Mouse (Mus musculus) hindbrain, embryonic 14.5 days (tissue): ENCODE data around the gene Copz2. TPM values are rescaled to one million over a fixed set of nuclear protein-coding genes. Genes with fewer than 3 reads are reported as not detected.

ENCODE experiments used
- ATAC-seq: fragments of 200-750 bp; cut with Nextera tagmentation; 2 replicates; pipeline ENCODE4 v1.8.0; 2017; ENCODE audit warnings: moderate number of reproducible peaks, mild to moderate bottlenecking, moderate TSS enrichment, moderate library complexity; ENCODE audit not compliant: low FRiP score
- DNase-seq: peaks from one replicate; pipeline ENCODE4 v3.0.0-alpha.2; 2015; ENCODE audit warnings: low spot score
- H3K27ac ChIP-seq: fragments of 300-500 bp; sonication (generic); 2 replicates; pipeline ENCODE4 v1.5.1; 2014; ENCODE audit warnings: mild to moderate bottlenecking, moderate library complexity
- H3K27me3 ChIP-seq: fragments of 300-500 bp; sonication (generic); 2 replicates; pipeline ENCODE4 v1.6.1; 2014; ENCODE audit warnings: mild to moderate bottlenecking, low read length, mixed read lengths; ENCODE audit not compliant: control insufficient read depth, insufficient read depth
- H3K36me3 ChIP-seq: fragments of 300-500 bp; sonication (generic); replicated peaks from 2 replicates; pipeline ENCODE4 v1.6.1; 2014; ENCODE audit not compliant: control insufficient read depth, insufficient read depth
- H3K4me1 ChIP-seq: fragments of 300-500 bp; sonication (generic); replicated peaks from 2 replicates; pipeline ENCODE4 v1.6.1; 2014; ENCODE audit warnings: antibody characterized with exemption, low read length, mixed read lengths; ENCODE audit not compliant: control insufficient read depth, insufficient read depth
- H3K4me2 ChIP-seq: fragments of 300-500 bp; sonication (generic); replicated peaks from 2 replicates; pipeline ENCODE4 v1.6.1; 2014; ENCODE audit warnings: mild to moderate bottlenecking, moderate library complexity
- H3K4me3 ChIP-seq: fragments of 300-500 bp; sonication (generic); replicated peaks from 2 replicates; pipeline ENCODE4 v1.5.1; 2014; ENCODE audit warnings: mild to moderate bottlenecking, low read length
- H3K9ac ChIP-seq: fragments of 300-500 bp; sonication (generic); 2 replicates; pipeline ENCODE4 v1.6.1; 2014
- H3K9me3 ChIP-seq: fragments of 300-500 bp; sonication (generic); 2 replicates; pipeline ENCODE4 v1.6.1; 2016; ENCODE audit warnings: low read length; ENCODE audit not compliant: control insufficient read depth
- WGBS: fragments of 180-500 bp; shearing (Covaris S2); extraction: QIAGEN DNeasy Blood & Tissue Kit; methylation state at CpG from one replicate; pipeline ENCODE4 v1.1.7; 2014; 5-methylcytosine and 5-hydroxymethylcytosine counted together
- polyA plus RNA-seq: library from polyadenylated mRNA; unstranded; fragments of >200 nt; fragmentation: Nextera tagmentation; extraction: Ambion mirVana; gene quantifications from 2 replicates; pipeline ENCODE4 v1.2.1, GENCODE M21; 2014

The Copz2 gene
- polyA plus RNA-seq, 1 experiment from 2014 or later = 29.7 TPM

DNA sequence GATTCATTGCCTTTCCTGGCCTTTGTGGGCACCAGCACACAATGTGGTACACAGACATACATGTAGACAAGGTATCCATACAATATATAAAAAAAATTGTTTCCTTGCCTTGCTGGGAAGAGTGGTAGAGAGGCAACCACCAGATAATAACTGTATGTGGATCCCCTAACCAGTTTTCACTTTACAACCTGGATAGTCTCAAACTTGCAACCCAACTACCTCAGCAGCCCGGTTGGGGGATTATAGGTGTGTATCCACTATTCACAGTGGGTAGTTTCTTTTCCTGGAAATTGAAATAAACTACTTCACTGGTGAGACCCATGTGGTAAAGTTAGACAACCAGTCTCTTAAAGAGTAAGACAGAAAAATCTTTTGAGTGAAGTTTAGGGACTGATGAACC lies 33.2 kb upstream of the Copz2 start:
- Histone ChIP-seq H3K27ac (no peak overlapping the region), H3K4me3 (no peak overlapping the region), H3K27me3 (no peaks in the 10 kb centered on the region), H3K4me1 (no peaks in the 10 kb centered on the region), H3K9me3 (no peaks in the 10 kb centered on the region), H3K9ac (no peak overlapping the region), H3K4me2 (no peak overlapping the region), H3K36me3 (peaks cover 99% of the 10 kb centered on the region)
- 97% methylated on average over 1 of the region's 1 CpGs for WGBS
- DNase-seq (no peak), ATAC-seq (no peak)

DNA sequence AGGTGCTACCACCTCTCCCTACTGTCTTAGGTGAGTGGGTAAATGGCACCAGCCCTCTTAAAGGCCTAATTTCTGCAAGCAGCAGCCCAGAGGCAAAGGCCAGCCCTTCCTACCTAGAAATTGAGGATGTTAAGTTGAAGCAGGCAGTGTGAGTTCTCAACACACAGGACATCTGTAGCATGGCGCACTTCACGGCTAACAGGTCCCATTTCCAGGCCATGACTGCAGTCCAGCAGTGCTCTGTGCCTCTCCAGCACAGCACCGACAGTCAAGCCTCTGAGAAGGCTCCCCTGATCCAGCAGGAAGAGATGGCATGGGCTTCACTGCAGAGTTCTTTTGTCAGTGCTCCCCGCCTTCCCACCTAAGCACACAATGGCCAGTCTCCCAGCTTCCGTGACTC lies 32.7 kb upstream of the Copz2 start:
- 65% methylated on average over 5 of the region's 5 CpGs for WGBS
- no peak for DNase-seq
- H3K27ac ChIP-seq = no peak overlapping the region

DNA sequence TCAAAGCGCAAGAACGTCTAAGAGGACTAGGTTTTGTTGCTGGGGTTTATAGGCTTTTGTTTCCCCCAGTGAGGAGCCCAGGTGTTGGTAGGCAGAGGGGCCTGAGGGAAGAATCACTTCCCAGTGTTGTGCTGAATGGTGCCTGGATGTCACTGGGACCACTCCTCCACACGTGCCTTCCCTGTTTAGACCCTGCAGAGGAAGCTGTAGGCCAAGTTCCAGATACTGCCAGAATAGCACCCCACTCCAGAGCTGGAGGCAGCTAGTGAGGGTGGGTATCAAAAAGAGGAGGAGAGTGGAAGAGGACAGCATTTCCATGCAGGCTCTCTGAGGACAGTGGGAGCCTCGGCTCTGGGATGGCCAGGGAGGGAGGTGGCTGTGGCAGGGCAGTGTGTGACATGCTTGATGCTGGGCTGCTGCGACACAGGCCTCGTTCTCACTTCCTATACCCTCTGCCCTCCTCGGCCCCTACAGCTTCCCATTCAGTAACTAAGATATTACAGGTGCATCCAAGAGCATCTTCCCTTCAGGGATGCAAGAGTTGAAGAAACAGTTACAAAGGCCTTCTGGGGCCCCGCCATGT lies 31.5 kb upstream of the Copz2 start:
- 79% methylated on average over 8 of the region's 8 CpGs for WGBS
- Histone ChIP-seq H3K4me1 (peaks cover 7% of the 10 kb centered on the region), H3K27me3 (no peaks in the 10 kb centered on the region), H3K4me2 (no peak overlapping the region), H3K27ac (no peak overlapping the region), H3K36me3 (peaks cover 90% of the 10 kb centered on the region), H3K9ac (no peak overlapping the region), H3K9me3 (no peaks in the 10 kb centered on the region), H3K4me3 (no peak overlapping the region)
- DNase-seq (no peak), ATAC-seq (no peak)

More for the DNA sequence above, 32.7 kb upstream of the Copz2 start:
- H3K36me3 ChIP-seq = peaks cover 99% of the 10 kb centered on the region
- H3K27me3 ChIP-seq = no peaks in the 10 kb centered on the region
- no peak overlapping the region for H3K4me2 ChIP-seq
- H3K9me3 ChIP-seq = no peaks in the 10 kb centered on the region
- H3K9ac ChIP-seq = no peak overlapping the region
- ATAC-seq = no peak
- H3K4me3 ChIP-seq = no peak overlapping the region
- no peaks in the 10 kb centered on the region for H3K4me1 ChIP-seq

DNA sequence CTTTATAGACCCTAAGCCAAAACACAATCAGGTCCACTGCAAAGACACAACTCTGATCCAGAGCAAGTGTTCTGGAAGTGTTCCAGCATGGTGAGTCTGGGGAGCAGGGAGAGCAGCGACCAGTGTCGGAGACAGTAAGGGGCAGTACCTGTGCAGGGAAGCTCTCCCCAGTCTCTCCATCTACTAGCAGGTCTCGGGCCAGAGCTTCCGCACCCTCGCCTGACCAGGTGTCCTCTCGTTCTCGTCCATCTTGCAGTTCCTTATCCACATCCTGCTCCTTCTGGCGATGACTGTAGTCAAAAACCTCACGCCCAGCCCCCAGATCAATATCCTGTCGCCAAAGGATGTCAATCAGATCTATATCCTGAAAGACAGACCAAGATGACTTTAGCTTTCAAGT lies 27.7 kb upstream of the Copz2 start:
- H3K9me3 ChIP-seq = no peaks in the 10 kb centered on the region
- WGBS = 94% methylated on average over 10 of the region's 10 CpGs
- H3K9ac ChIP-seq = 0 out of 2 replicates have a peak overlapping the region, but pooled peaks have one; percentile 7
- H3K36me3 ChIP-seq = peaks cover 68% of the 10 kb centered on the region
- no peak overlapping the region for H3K4me2 ChIP-seq
- ATAC-seq = no peak
- H3K4me1 ChIP-seq = peaks cover 42% of the 10 kb centered on the region
- no peak overlapping the region for H3K4me3 ChIP-seq
- H3K27me3 ChIP-seq = no peaks in the 10 kb centered on the region
- no peak for DNase-seq
- no peak overlapping the region for H3K27ac ChIP-seq

DNA sequence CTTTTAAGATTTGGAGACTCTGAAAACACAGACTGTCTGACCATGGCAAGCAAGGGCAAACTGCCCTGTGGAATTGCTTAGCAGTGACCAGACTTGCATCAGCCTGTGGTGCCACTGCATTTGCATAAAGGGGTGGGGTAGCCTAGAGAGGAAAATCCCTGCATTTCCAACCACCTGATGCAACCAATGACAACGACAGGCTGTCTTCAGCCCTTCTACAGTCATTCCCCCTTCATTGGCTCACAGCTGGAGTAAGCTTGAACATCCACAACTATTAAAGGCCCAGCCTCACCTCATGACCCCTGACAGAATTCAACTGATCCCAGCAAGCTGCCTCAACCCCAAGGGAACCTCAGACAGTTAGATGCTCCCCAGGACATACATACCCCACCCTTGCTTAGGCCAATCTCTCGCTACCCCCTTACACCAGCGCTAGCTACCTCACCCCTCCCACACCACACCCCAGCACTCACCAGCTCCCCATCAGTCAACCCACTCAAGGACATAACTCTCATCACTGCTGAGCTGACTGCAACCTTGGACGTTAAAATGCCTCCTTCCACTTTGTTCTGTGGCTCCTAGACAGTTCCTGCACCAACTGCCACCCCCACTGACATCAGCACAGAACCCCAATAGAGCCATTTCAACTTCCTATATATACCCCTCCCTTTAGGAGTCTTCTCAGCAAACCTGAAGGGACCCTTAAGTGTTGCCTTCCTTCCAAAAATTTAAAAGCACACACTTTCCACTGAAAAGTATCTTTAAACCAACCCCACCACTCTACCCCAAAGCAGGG lies 26.8 kb upstream of the Copz2 start:
- Histone ChIP-seq H3K9me3 (no peaks in the 10 kb centered on the region), H3K27ac (0 out of 2 replicates have a peak overlapping the region, but pooled peaks have one; percentile 89), H3K4me1 (peaks cover 50% of the 10 kb centered on the region), H3K27me3 (no peaks in the 10 kb centered on the region), H3K9ac (peak overlapping the region; percentile 54), H3K36me3 (peaks cover 68% of the 10 kb centered on the region), H3K4me2 (peak overlapping the region; percentile 67), H3K4me3 (peak overlapping the region; percentile 47)
- ATAC-seq (no peak), DNase-seq (no peak)
- 40% methylated on average over 4 of the region's 4 CpGs for WGBS

DNA sequence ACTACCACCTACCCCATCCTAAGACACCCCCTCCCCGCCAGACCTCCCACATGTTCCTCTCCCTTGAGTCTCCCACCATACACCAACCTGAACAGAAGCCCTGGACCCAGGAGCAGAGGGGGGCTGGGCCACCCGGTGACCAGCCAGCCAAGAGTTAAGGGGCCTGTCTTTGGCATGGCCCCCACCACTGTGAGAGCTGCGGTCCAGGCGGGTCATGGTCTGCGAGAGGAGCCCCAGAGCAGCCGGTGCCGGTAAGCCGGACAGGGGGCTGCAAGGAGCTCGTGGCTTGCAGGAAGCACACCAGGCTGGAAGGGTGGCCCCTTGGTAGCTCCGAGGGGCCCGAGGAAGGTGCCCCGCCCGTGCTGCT lies 26.2 kb upstream of the Copz2 start:
- peak overlapping the region; percentile 67 for H3K4me2 ChIP-seq

DNA sequence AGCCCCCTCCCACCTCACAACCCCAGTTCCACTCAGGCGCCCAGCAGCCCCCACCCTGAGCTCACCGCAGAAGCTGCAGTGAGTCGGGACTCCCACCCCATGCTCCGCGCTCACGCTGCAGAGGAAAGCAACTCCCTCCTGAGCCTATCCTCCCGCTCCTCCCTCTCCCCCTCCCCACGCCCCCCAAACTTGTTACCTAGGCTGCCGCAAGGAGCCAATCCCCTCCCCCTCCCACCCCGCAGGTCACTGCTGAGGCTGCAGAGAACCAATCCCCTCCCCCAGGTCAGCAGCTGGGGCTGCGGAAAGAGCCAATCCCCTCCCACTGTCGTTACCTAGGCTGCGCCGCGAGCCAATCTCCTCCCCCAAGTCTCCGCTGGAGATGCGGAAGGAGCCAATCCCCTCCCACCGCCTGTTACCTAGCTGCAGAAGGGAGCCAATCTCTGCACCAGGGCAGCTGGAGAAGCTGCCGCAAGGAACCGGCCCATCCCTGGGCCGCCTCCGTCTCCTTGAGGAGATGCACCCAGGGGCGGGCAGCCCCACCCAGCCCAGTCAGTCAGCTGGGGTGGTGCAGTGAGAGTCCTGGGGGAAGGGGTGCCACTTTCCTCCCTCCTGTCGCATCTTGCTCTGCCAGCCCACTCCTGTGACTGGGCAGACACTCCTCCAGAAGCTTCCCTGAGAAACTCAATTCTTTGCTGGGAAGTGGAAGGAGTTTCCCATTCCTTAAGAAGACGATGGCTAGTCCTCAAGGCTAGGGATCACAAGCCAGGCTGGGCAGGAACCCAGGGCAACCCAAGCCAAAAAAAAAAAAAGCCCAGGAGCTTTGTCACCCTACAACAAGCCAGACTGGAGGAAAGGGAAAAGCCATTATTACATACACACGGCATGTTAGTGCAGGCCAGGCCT lies 25.5 kb upstream of the Copz2 start:
- DNase-seq (peak; percentile 86), ATAC-seq (peak; percentile 92)
- peak overlapping the region; percentile 47 for H3K4me3 ChIP-seq
- WGBS = 1% methylated on average over 24 of the region's 26 CpGs
- H3K36me3 ChIP-seq = peaks cover 58% of the 10 kb centered on the region
- no peaks in the 10 kb centered on the region for H3K27me3 ChIP-seq
- H3K4me1 ChIP-seq = peaks cover 62% of the 10 kb centered on the region
- peak overlapping the region; percentile 89 for H3K27ac ChIP-seq
- H3K9me3 ChIP-seq = no peaks in the 10 kb centered on the region
- peak overlapping the region; percentile 64 for H3K9ac ChIP-seq
- peak overlapping the region; percentile 67 for H3K4me2 ChIP-seq

More for the DNA sequence above, 26.2 kb upstream of the Copz2 start:
- H3K4me1 ChIP-seq = peaks cover 56% of the 10 kb centered on the region
- WGBS = 7% methylated on average over 13 of the region's 13 CpGs
- no peaks in the 10 kb centered on the region for H3K9me3 ChIP-seq
- DNase-seq = no peak
- H3K4me3 ChIP-seq = peak overlapping the region; percentile 47
- peak overlapping the region; percentile 54 for H3K9ac ChIP-seq
- peak overlapping the region; percentile 89 for H3K27ac ChIP-seq
- H3K27me3 ChIP-seq = no peaks in the 10 kb centered on the region
- ATAC-seq = peak; percentile 39
- H3K36me3 ChIP-seq = peaks cover 64% of the 10 kb centered on the region

DNA sequence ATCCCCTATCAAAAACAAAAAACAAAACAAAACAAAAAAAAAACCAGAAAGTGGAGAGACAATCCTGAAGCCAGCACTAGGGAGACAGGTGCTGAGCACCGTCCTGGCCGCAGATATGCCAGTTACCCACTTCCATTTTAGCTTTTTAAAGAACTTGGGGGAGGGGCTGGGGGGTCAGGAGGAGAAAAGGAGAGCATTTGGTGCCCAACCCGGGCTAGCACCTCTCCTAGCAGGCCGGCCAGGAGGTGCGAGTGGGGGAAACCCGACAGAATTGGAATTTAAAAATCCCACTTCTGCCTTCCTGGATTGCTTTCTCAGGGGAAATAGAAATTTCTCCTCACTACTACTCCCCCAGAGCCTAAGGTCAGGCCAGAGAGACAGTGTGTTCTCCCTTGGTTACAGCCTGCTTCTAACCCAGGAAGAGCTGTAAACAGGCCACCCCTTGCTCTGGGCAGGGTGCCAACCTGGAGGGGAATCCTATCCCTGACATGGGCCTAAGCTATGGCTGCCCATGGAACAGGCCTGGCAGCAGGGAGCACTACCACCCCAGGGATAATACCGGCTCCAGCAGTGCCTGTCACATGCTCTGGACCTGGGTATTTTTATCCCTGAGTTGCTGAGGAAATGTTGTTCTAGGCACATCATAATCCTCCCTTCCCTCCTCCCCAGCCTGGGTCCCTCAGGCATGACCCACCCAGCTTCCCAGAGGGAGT lies 24.7 kb upstream of the Copz2 start:
- DNase-seq (no peak), ATAC-seq (no peak)
- no peaks in the 10 kb centered on the region for H3K9me3 ChIP-seq
- peaks cover 63% of the 10 kb centered on the region for H3K4me1 ChIP-seq
- H3K4me3 ChIP-seq = peak overlapping the region; percentile 47
- H3K27me3 ChIP-seq = no peaks in the 10 kb centered on the region
- peak overlapping the region; percentile 64 for H3K9ac ChIP-seq
- H3K27ac ChIP-seq = peak overlapping the region; percentile 89
- H3K36me3 ChIP-seq = peaks cover 50% of the 10 kb centered on the region
- H3K4me2 ChIP-seq = peak overlapping the region; percentile 67
- WGBS = 35% methylated on average over 7 of the region's 7 CpGs
